Mouse (Mus musculus): ENCODE measurements around the gene Pigq. TPM values are rescaled to one million over a fixed set of nuclear protein-coding genes. Genes with fewer than 3 reads are reported as not detected.

Gene Pigq
- polyA plus RNA-seq, 1 experiment: 46.3 TPM

DNA sequence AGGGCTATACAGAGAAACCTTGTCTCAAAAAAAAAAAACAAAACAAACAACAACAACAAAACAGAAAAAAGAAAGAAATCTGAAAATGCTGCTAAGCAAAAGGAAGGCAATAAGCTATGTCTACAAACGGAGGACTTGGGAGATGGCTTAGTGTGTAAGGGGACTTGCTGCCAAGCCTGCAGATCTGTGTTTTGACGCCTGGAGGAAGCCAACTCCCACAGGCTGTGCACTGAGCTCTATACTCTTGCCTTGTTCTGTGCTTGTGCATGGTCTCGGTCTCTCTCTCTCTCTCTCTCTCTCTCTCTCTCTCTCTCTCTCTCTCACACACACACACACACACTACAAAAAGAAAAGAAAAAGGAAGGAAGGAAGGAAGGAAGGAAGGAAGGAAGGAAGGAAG lies 55.9 kb downstream of the Pigq start:
- TF ChIP-seq SRF (IDR thresholded peaks at IDR 0.05; ENCODE audit: control insufficient read depth, insufficient read length, low read depth) (no peak), REST (IDR thresholded peaks at IDR 0.05; ENCODE audit: insufficient read depth, insufficient read length) (no peak), TCF3 (IDR thresholded peaks at IDR 0.05; ENCODE audit: insufficient read length, low read depth) (no peak), MYOG (IDR thresholded peaks at IDR 0.05; ENCODE audit: control insufficient read depth in 1 of 3, insufficient read depth in 1 of 3, insufficient read length in 2 of 3, low read depth in 2 of 3) (no peak), TCF12 (IDR thresholded peaks at IDR 0.05; ENCODE audit: insufficient read depth, poor library complexity, severe bottlenecking) (no peak), CEBPB (IDR thresholded peaks at IDR 0.05; ENCODE audit: insufficient read depth, poor library complexity, severe bottlenecking) (no peak), E2F4 (IDR thresholded peaks at IDR 0.05; ENCODE audit: insufficient read depth) (no peak), MYOD1 (IDR thresholded peaks at IDR 0.05; ENCODE audit: control insufficient read depth in 1 of 3, insufficient read length in 2 of 3, low read depth in 2 of 3) (no peak), MAX (IDR thresholded peaks at IDR 0.05; ENCODE audit: low read depth) (no peak), POLR2AphosphoS2 (IDR thresholded peaks at IDR 0.05; ENCODE audit: insufficient read length, low read depth) (no peak), POLR2A (IDR thresholded peaks at IDR 0.05; ENCODE audit: insufficient read length, low read depth) (no peak), USF1 (IDR thresholded peaks at IDR 0.05; ENCODE audit: low read depth) (no peak)
- peaks cover 8% of the 10 kb centered on the region for H3K36me3 ChIP-seq (ENCODE audit: control insufficient read depth, insufficient read depth)

DNA sequence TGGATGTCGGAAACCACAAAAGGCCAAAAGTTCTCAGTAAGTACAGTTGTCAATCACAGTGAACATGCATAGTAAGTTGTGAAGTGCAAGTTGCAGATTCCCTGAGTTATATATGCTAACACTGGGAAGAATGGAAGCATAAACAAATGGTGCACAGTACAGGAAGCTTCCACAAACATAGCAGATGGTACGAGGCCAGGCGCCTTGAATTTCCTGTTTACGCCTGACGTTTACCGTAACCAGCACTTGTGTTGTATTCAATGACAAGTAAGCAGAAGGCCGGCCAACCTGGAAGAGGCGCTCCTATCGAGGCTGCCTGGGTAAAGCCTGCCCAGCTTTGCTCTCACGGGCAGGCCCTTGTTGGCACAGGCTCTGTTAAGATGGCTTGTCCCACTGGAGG lies 57.3 kb downstream of the Pigq start:
- no peaks in the 10 kb centered on the region for H3K79me2 ChIP-seq (ENCODE audit: control insufficient read depth, insufficient read depth)
- H3ac ChIP-seq (ENCODE audit: control insufficient read depth, insufficient read length): no peak overlapping the region
- H3K4me3 ChIP-seq: no peak overlapping the region
- H3K27me3 ChIP-seq (ENCODE audit: control insufficient read depth, insufficient read depth, insufficient read length): no peaks in the 10 kb centered on the region
- TF ChIP-seq POLR2A (IDR thresholded peaks at IDR 0.05; ENCODE audit: insufficient read length, low read depth) (no peak), TCF12 (IDR thresholded peaks at IDR 0.05; ENCODE audit: insufficient read depth, poor library complexity, severe bottlenecking) (no peak), MYOD1 (IDR thresholded peaks at IDR 0.05; ENCODE audit: control insufficient read depth in 1 of 3, insufficient read length in 2 of 3, low read depth in 2 of 3) (no peak), REST (IDR thresholded peaks at IDR 0.05; ENCODE audit: insufficient read depth, insufficient read length) (no peak), MAX (IDR thresholded peaks at IDR 0.05; ENCODE audit: low read depth) (no peak), SRF (IDR thresholded peaks at IDR 0.05; ENCODE audit: control insufficient read depth, insufficient read length, low read depth) (no peak), E2F4 (IDR thresholded peaks at IDR 0.05; ENCODE audit: insufficient read depth) (no peak), MYOG (IDR thresholded peaks at IDR 0.05; ENCODE audit: control insufficient read depth in 1 of 3, insufficient read depth in 1 of 3, insufficient read length in 2 of 3, low read depth in 2 of 3) (no peak), TCF3 (IDR thresholded peaks at IDR 0.05; ENCODE audit: insufficient read length, low read depth) (no peak)
- no peak overlapping the region for H3K4me2 ChIP-seq (ENCODE audit: low read depth)
- H3K36me3 ChIP-seq (ENCODE audit: control insufficient read depth, insufficient read depth): peaks cover 8% of the 10 kb centered on the region

More for the DNA sequence above, 55.9 kb downstream of the Pigq start:
- H3K4me3 ChIP-seq: no peak overlapping the region
- H3K27me3 ChIP-seq (ENCODE audit: control insufficient read depth, insufficient read depth, insufficient read length): no peaks in the 10 kb centered on the region
- H3K79me2 ChIP-seq (ENCODE audit: control insufficient read depth, insufficient read depth): no peaks in the 10 kb centered on the region
- H3ac ChIP-seq (ENCODE audit: control insufficient read depth, insufficient read length): no peak overlapping the region
- no peak overlapping the region for H3K4me2 ChIP-seq (ENCODE audit: low read depth)

- Histone ChIP-seq H3ac (ENCODE audit: control insufficient read depth, insufficient read length) (no peak overlapping the region), H3K36me3 (ENCODE audit: control insufficient read depth, insufficient read depth) (peaks cover 8% of the 10 kb centered on the region), H3K4me3 (no peak overlapping the region), H3K27me3 (ENCODE audit: control insufficient read depth, insufficient read depth, insufficient read length) (no peaks in the 10 kb centered on the region), H3K4me2 (ENCODE audit: low read depth) (no peak overlapping the region), H3K79me2 (ENCODE audit: control insufficient read depth, insufficient read depth) (no peaks in the 10 kb centered on the region)
- TF ChIP-seq USF1 (IDR thresholded peaks at IDR 0.05; ENCODE audit: low read depth) (no peak), POLR2A (IDR thresholded peaks at IDR 0.05; ENCODE audit: insufficient read length, low read depth) (no peak), MAX (IDR thresholded peaks at IDR 0.05; ENCODE audit: low read depth) (no peak), POLR2AphosphoS2 (IDR thresholded peaks at IDR 0.05; ENCODE audit: insufficient read length, low read depth) (no peak), SRF (IDR thresholded peaks at IDR 0.05; ENCODE audit: control insufficient read depth, insufficient read length, low read depth) (no peak), MYOG (IDR thresholded peaks at IDR 0.05; ENCODE audit: control insufficient read depth in 1 of 3, insufficient read depth in 1 of 3, insufficient read length in 2 of 3, low read depth in 2 of 3) (no peak), REST (IDR thresholded peaks at IDR 0.05; ENCODE audit: insufficient read depth, insufficient read length) (no peak), TCF12 (IDR thresholded peaks at IDR 0.05; ENCODE audit: insufficient read depth, poor library complexity, severe bottlenecking) (no peak), MYOD1 (IDR thresholded peaks at IDR 0.05; ENCODE audit: control insufficient read depth in 1 of 3, insufficient read length in 2 of 3, low read depth in 2 of 3) (no peak), E2F4 (IDR thresholded peaks at IDR 0.05; ENCODE audit: insufficient read depth) (no peak), TCF3 (IDR thresholded peaks at IDR 0.05; ENCODE audit: insufficient read length, low read depth) (no peak), CEBPB (IDR thresholded peaks at IDR 0.05; ENCODE audit: insufficient read depth, poor library complexity, severe bottlenecking) (no peak)
Measured at GRCm38 (mm10) chr17:25886806-25887205, 57.9 kb downstream of the Pigq start.

DNA sequence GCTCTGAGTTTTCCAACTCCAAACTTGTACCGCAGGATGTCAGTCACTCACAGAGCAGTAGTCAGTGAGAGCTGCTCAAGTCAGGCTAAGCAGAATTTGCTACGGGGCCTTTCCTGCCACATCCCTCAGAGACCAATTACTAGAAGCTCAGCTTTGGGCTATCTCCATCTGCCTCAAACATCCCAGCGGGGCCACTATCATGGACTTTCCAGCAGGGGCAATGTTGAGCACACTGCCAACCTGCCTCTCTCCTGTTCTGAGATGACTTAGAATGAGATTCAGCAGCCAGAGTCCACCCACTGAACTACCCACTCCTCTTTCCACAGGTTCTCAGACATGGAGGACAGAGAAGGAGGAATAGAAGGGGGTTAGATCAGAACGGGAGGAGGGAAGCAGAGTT lies 59.1 kb downstream of the Pigq start:
- no peaks in the 10 kb centered on the region for H3K79me2 ChIP-seq (ENCODE audit: control insufficient read depth, insufficient read depth)
- H3ac ChIP-seq (ENCODE audit: control insufficient read depth, insufficient read length): no peak overlapping the region
- no peak overlapping the region for H3K4me2 ChIP-seq (ENCODE audit: low read depth)
- no peak overlapping the region for H3K4me3 ChIP-seq
- no peaks in the 10 kb centered on the region for H3K27me3 ChIP-seq (ENCODE audit: control insufficient read depth, insufficient read depth, insufficient read length)
- TF ChIP-seq MYOG (IDR thresholded peaks at IDR 0.05; ENCODE audit: control insufficient read depth in 1 of 3, insufficient read depth in 1 of 3, insufficient read length in 2 of 3, low read depth in 2 of 3) (no peak), E2F4 (IDR thresholded peaks at IDR 0.05; ENCODE audit: insufficient read depth) (no peak), USF1 (IDR thresholded peaks at IDR 0.05; ENCODE audit: low read depth) (no peak), CEBPB (IDR thresholded peaks at IDR 0.05; ENCODE audit: insufficient read depth, poor library complexity, severe bottlenecking) (no peak), MYOD1 (IDR thresholded peaks at IDR 0.05; ENCODE audit: control insufficient read depth in 1 of 3, insufficient read length in 2 of 3, low read depth in 2 of 3) (no peak), MAX (IDR thresholded peaks at IDR 0.05; ENCODE audit: low read depth) (no peak), REST (IDR thresholded peaks at IDR 0.05; ENCODE audit: insufficient read depth, insufficient read length) (no peak), POLR2A (IDR thresholded peaks at IDR 0.05; ENCODE audit: insufficient read length, low read depth) (no peak), TCF3 (IDR thresholded peaks at IDR 0.05; ENCODE audit: insufficient read length, low read depth) (no peak), SRF (IDR thresholded peaks at IDR 0.05; ENCODE audit: control insufficient read depth, insufficient read length, low read depth) (no peak), TCF12 (IDR thresholded peaks at IDR 0.05; ENCODE audit: insufficient read depth, poor library complexity, severe bottlenecking) (no peak), POLR2AphosphoS2 (IDR thresholded peaks at IDR 0.05; ENCODE audit: insufficient read length, low read depth) (no peak)
- H3K36me3 ChIP-seq (ENCODE audit: control insufficient read depth, insufficient read depth): peaks cover 8% of the 10 kb centered on the region

Measured in myocyte (in vitro differentiated cells).